Mouse (Mus musculus) heart, postnatal 0 days (tissue): ENCODE data around the gene Hoxa11.

Experiments
- CTCF ChIP-seq: IDR thresholded peaks from 2 replicates; pipeline ENCODE4 v1.5.1; 2016; ENCODE audit warnings: antibody characterized with exemption, control low read depth, low read depth
- EP300 ChIP-seq: IDR thresholded peaks from 2 replicates; pipeline ENCODE4 v1.6.1; 2016; ENCODE audit warnings: antibody characterized with exemption, low read depth

DNA sequence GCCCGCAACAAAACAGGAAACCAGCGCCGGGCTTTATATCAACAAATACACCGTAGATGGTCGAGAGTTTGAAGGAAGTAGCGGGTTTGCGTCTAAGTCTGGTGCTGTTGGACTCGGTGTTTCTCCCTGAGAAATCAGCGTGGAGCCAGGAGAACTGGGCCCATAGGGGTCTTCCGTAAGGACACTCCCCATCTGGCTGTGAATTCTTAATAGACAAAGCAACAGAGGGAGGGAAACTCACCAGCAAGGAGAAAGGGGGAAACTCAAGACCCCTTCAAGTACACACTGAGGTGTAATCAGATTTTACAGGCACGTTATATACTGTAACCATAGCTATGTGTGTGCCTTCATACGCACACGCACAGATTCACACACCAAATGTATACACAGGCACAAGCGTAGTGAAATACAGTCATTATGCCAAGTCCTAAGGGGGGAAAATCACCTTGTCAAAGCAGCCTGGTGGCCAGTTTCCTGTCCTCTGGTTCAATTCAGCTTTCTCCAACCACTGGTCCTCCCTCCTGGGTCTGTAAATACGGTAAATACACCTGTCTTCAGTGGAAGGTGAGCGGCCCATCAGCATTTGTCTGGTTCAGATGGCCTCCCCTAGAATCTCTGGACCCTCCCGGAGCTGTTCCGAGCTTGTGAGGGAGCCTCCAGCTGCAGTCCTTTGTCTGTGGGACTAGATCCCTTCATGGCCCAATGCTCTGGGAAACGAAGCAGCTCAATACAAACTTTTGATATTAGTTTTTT, 20.5 kb upstream of the Hoxa11 start:
- no peak for TF ChIP-seq CTCF
- no peak for TF ChIP-seq EP300
